Mouse (Mus musculus): ENCODE results near the gene Rbm14. TPM values are rescaled to one million over a fixed set of nuclear protein-coding genes. Genes with fewer than 3 reads are reported as not detected.
"Not testable (repeated sequence)": the region's sequence is repeated elsewhere in the genome, so short reads cannot be mapped to it uniquely, and the experiment has no call there.

Rbm14 gene
- polyA plus RNA-seq, 1 experiment from 2014 or later = 92.7 TPM

DNA sequence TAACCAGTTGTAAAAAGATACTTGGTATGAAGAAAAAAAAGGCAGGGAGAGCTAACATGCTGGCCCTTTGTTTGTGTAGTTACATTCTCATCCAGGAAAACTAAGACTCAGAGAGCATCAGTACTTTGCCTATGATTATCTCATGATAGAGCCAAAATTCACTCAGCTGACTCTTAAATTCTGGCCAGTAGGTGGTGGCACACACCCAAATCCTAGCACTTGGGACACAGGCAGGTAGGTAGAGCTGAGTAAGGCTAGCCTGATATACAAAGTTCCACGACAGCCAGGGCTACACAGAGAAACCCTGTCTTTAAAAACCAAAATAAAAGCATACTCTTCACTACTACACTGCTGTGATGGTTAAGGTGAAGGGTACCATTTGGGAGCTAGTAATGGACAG lies 48.6 kb downstream of the Rbm14 start:
- 83% methylated on average over 1 of the region's 1 CpGs for WGBS

DNA sequence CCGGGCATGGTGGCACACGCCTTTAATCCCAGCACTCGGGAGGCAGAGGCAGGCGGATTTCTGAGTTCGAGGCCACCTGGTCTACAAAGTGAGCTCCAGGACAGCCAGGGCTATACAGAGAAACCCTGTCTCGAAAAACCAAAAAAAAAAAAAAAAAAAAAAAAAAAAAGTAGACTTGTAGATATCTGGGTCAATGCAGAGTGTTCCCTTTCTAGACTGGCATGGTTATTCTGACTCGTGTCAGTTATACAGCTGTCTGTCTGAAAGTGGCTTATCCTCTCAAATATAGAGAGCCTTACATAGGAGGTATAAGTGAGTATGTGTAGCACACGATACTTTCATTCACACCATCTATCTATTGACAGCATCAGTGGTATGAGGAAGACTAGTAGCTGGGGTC lies 50.9 kb downstream of the Rbm14 start:
- H3K9me3 ChIP-seq; DNase-seq (ENCODE audit: low spot score); H3K4me3 ChIP-seq; H3K27me3 ChIP-seq (ENCODE audit: insufficient read depth, poor library complexity, severe bottlenecking); H3K4me1 ChIP-seq; H3K27ac ChIP-seq: not testable (repeated sequence)
- peaks cover 50% of the 10 kb centered on the region for H3K36me3 ChIP-seq
- WGBS = 91% methylated on average over 8 of the region's 8 CpGs

More for the DNA sequence above, 48.6 kb downstream of the Rbm14 start:
- Histone ChIP-seq H3K4me1 (peaks cover 4% of the 10 kb centered on the region), H3K4me3 (no peak overlapping the region), H3K9me3 (no peaks in the 10 kb centered on the region), H3K36me3 (peaks cover 66% of the 10 kb centered on the region), H3K27me3 (ENCODE audit: insufficient read depth, poor library complexity, severe bottlenecking) (no peaks in the 10 kb centered on the region), H3K27ac (no peak overlapping the region)
- DNase-seq (ENCODE audit: low spot score) = no peak

DNA sequence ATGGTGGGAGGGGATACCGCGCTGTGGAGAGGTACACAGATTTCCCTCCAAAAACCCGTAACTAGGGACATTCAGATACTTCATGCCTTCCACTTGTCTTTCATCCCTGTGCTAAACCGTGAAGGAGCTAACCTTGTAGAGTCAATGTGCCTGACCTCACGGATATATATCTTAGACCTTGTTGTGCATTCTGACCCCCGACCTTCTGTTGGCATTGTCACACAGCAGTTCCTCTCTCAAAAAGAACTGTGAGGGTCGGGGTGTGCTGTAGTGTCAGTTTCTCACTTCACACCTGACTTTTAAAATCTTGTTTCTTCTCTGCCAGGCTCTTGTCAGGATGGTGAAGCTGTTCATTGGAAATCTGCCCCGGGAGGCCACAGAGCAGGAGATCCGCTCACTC lies 54.5 kb downstream of the Rbm14 start:
- DNase-seq (ENCODE audit: low spot score) = no peak
- Histone ChIP-seq H3K4me3 (peak overlapping the region; percentile 90), H3K27me3 (ENCODE audit: insufficient read depth, poor library complexity, severe bottlenecking) (no peaks in the 10 kb centered on the region), H3K4me1 (peaks cover 8% of the 10 kb centered on the region), H3K27ac (peak overlapping the region; percentile 98), H3K36me3 (peaks cover 15% of the 10 kb centered on the region), H3K9me3 (no peaks in the 10 kb centered on the region)
- 11% methylated on average over 9 of the region's 9 CpGs for WGBS

DNA sequence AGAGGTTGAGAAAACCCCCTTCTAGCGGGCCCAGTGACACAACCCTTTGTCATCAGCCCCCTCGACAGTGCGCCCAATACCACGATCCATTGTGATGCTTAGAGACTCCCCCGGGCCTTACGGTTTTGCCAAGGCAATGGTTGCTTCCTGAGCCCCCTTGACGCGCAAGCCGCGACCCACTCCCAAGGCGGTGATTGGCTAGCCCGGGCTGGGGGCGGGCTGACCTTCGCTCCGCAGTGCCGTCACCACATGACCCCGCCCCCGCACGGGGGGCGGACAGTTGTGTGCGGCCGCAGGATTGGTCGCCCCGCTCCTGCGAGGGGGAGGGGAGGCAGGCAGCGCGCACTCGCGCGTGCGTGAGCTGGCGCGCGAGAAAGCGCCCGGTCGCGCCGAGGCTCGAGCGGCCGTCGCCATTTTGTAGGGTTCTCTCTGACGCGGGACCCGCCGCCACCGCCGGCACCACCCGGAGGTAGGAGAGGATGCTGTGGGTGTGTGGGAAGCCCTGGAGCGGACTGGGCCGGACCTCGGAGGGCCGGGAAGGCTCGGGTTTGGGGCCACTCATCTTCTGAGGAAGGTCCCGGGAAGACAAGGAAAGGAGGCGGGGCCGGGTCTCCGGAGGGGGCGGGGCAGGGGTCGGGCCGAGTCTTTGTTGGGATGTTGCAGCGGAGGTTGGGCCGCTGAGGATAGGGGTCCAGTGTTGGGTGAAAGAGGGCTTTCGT lies 55.1 kb downstream of the Rbm14 start, which contains the start of gene Rbm4b:
Gene Rbm4b, plus strand, starts transcription at position 305 of the 719 bp plus-strand sequence.
- Histone ChIP-seq H3K27me3 (ENCODE audit: insufficient read depth, poor library complexity, severe bottlenecking) (no peaks in the 10 kb centered on the region), H3K4me1 (peaks cover 8% of the 10 kb centered on the region), H3K27ac (peak within 1 kb of the TSS; percentile 98), H3K9me3 (no peaks in the 10 kb centered on the region), H3K36me3 (peaks cover 12% of the 10 kb centered on the region; the same call in 1 of the 2 replicates), H3K4me3 (peak within 1 kb of the TSS; percentile 90)
- DNase-seq (ENCODE audit: low spot score) = peak; percentile 98
- 0% methylated on average over 61 of the region's 65 CpGs for WGBS

DNA sequence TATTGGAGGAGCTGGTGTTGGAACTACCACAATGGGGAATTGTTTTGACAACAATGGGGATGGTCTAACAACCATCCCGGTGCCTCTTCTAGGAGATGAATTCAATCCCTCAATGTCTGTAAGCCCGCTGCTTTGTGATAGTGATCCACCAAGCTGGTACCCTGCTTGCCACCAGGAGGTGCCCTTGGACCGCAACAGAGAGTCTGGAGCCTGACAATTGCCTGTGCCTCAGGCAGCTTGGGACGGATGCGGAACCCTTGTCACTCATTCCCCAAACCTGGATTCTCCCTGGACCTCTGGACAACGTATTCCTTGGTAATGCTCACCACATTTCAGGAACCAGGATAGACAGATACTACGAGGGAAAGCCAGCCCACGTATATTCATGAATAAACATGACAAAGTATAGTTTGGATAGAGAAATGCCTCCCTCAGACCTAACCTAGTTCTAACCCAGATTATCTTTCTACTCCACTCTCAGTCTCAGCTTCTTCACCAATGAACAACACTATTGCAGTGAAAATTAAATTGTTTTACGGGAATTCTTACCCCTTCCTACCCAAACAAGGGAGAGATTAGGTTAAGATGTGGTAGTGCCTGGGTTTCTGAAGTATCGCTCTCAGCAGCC lies 55.8 kb downstream of the Rbm14 start:
- under 1% methylated on average over 10 of the region's 10 CpGs for WGBS
- H3K4me1 ChIP-seq = peaks cover 8% of the 10 kb centered on the region
- H3K4me3 ChIP-seq = peak overlapping the region; percentile 90
- H3K27ac ChIP-seq = peak overlapping the region; percentile 98
- no peaks in the 10 kb centered on the region for H3K9me3 ChIP-seq
- DNase-seq (ENCODE audit: low spot score) = peak; percentile 95
- peaks cover 12% of the 10 kb centered on the region; the same call in 1 of the 2 replicates for H3K36me3 ChIP-seq
- no peaks in the 10 kb centered on the region for H3K27me3 ChIP-seq (ENCODE audit: insufficient read depth, poor library complexity, severe bottlenecking)

Other genes starting within 250 kb of the Rbm14 start
- gene Lrfn4, start 196.0 kb downstream of the Rbm14 start, polyA plus RNA-seq (2016; fragmentation: Nextera tagmentation; extraction: Ambion mirVana) = 4.4 and 7.2 TPM in 2 replicates
- 53.1 and 61.9 TPM in 2 replicates for gene Rce1, start 186.0 kb downstream of the Rbm14 start, polyA plus RNA-seq (2016; fragmentation: Nextera tagmentation; extraction: Ambion mirVana)
- gene Gm960, start 113.0 kb downstream of the Rbm14 start, polyA plus RNA-seq (2016; fragmentation: Nextera tagmentation; extraction: Ambion mirVana) = 2.1 and 2.2 TPM in 2 replicates
- gene Sptbn2, start 100.5 kb downstream of the Rbm14 start, polyA plus RNA-seq (2016; fragmentation: Nextera tagmentation; extraction: Ambion mirVana) = 0.57 and 1.6 TPM in 2 replicates
- 44.8 and 59.1 TPM in 2 replicates for gene Rbm4b, start 55.1 kb downstream of the Rbm14 start, polyA plus RNA-seq (2016; fragmentation: Nextera tagmentation; extraction: Ambion mirVana)
- gene Rbm4, start 17.7 kb downstream of the Rbm14 start, polyA plus RNA-seq (2016; fragmentation: Nextera tagmentation; extraction: Ambion mirVana) = 59.6 and 68.1 TPM in 2 replicates
- 21.5 and 23.0 TPM in 2 replicates for gene Gm21992, start within 50 bp of the Rbm14 start, polyA plus RNA-seq (2016; fragmentation: Nextera tagmentation; extraction: Ambion mirVana)
- 39.7 and 54.2 TPM in 2 replicates for gene Ccs, start 27.7 kb upstream of the Rbm14 start, polyA plus RNA-seq (2016; fragmentation: Nextera tagmentation; extraction: Ambion mirVana)
- gene Ccdc87, start 27.7 kb upstream of the Rbm14 start, polyA plus RNA-seq (2016; fragmentation: Nextera tagmentation; extraction: Ambion mirVana) = 0.17 TPM in 1 of 2 replicates, not detected in the other
- 30.3 and 32.2 TPM in 2 replicates for gene Ctsf, start 43.5 kb upstream of the Rbm14 start, polyA plus RNA-seq (2016; fragmentation: Nextera tagmentation; extraction: Ambion mirVana)
- 6.8 and 9.9 TPM in 2 replicates for gene Actn3, start 66.3 kb upstream of the Rbm14 start, polyA plus RNA-seq (2016; fragmentation: Nextera tagmentation; extraction: Ambion mirVana)
- gene Zdhhc24, start 67.0 kb upstream of the Rbm14 start, polyA plus RNA-seq (2016; fragmentation: Nextera tagmentation; extraction: Ambion mirVana) = 10.2 and 12.3 TPM in 2 replicates
- 3.1 and 3.2 TPM in 2 replicates for gene Bbs1, start 95.0 kb upstream of the Rbm14 start, polyA plus RNA-seq (2016; fragmentation: Nextera tagmentation; extraction: Ambion mirVana)
- gene Dpp3, start 116.7 kb upstream of the Rbm14 start, polyA plus RNA-seq (2016; fragmentation: Nextera tagmentation; extraction: Ambion mirVana) = 155 and 156 TPM in 2 replicates
- gene Peli3, start 131.5 kb upstream of the Rbm14 start, polyA plus RNA-seq (2016; fragmentation: Nextera tagmentation; extraction: Ambion mirVana) = 0.32 and 1.0 TPM in 2 replicates
- gene Mrpl11, start 150.5 kb upstream of the Rbm14 start, polyA plus RNA-seq (2016; fragmentation: Nextera tagmentation; extraction: Ambion mirVana) = 128 and 142 TPM in 2 replicates
- 0.24 and 0.34 TPM in 2 replicates for gene Npas4, start 178.7 kb upstream of the Rbm14 start, polyA plus RNA-seq (2016; fragmentation: Nextera tagmentation; extraction: Ambion mirVana)
- 7.6 and 12.0 TPM in 2 replicates for gene Slc29a2, start 212.2 kb upstream of the Rbm14 start, polyA plus RNA-seq (2016; fragmentation: Nextera tagmentation; extraction: Ambion mirVana)
- gene B4gat1, start 227.2 kb upstream of the Rbm14 start, polyA plus RNA-seq (2016; fragmentation: Nextera tagmentation; extraction: Ambion mirVana) = 42.8 and 47.8 TPM in 2 replicates
- gene AC124502.3, start 227.3 kb upstream of the Rbm14 start, polyA plus RNA-seq (2016; fragmentation: Nextera tagmentation; extraction: Ambion mirVana) = 1.6 and 2.5 TPM in 2 replicates
- gene Brms1, start 229.7 kb upstream of the Rbm14 start, polyA plus RNA-seq (2016; fragmentation: Nextera tagmentation; extraction: Ambion mirVana) = 47.1 and 58.1 TPM in 2 replicates
- gene Rin1, start 238.8 kb upstream of the Rbm14 start, polyA plus RNA-seq (2016; fragmentation: Nextera tagmentation; extraction: Ambion mirVana) = 4.0 and 5.3 TPM in 2 replicates

Measured in heart, embryonic 10.5 days (tissue).